In the genomic region with DNA sequence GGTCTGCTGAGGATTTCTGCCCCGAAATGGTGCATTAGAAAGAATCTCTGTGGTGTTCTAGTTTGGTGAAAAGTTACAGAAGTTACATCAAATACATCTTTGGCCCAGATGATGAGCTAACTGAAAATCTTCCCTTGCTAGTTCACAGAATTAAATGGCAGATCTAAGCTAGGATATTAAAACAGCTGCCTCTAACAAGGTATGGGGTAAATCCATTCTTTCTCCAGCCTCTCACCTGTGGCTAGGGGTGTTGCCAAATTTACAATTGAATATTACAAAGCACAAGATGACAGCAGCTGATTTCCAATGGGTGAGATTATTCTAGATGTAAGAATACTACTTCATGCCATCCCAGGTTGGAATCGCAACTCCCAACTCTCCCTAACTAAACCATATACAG, we compare ENCODE assay signal across 8 mouse cellular contexts. TPM values are rescaled to one million over a fixed set of nuclear protein-coding genes. Genes with fewer than 3 reads are reported as not detected.
DNase-seq lines count a peak whose midpoint lies in the region; ATAC-seq lines count a peak whose summit lies in the region.

Cul1 (plus strand) TSS at position 301 of the 400 bp plus-strand sequence.

- intact Hi-C loops in left cerebral cortex, postnatal 4 days (cut with DNase I) = loop anchor here (5.0 kb wide), 1 partner anchor 136 kb away; no protein-coding TSS in a partner anchor

- H3K4me2 ChIP-seq in embryonic facial prominence, embryonic 14.5 days (ENCODE audit: low read depth, low read length) = peak within 1 kb of the TSS; percentile 69
- peak within 1 kb of the TSS; percentile 87 for H3K4me2 ChIP-seq in heart, embryonic 16.5 days (ENCODE audit: low read depth, low read length)
- peak within 1 kb of the TSS; percentile 78 for H3K4me2 ChIP-seq in neural tube, embryonic 13.5 days

- no peak for ATAC-seq in embryonic facial prominence, embryonic 14.5 days (ENCODE audit: low read depth)
- no peak for ATAC-seq in heart, embryonic 16.5 days (replicated peaks; ENCODE audit: extremely low read depth, insufficient read depth, low FRiP score)
- ATAC-seq in neural tube, embryonic 13.5 days (ENCODE audit: low read depth) = no peak

- peak within 1 kb of the TSS; percentile 99 for H3K9ac ChIP-seq in embryonic facial prominence, embryonic 14.5 days (ENCODE audit: low read depth, low read length)
- H3K9ac ChIP-seq in heart, embryonic 16.5 days (ENCODE audit: low read length) = peak within 1 kb of the TSS; percentile 100
- H3K9ac ChIP-seq in neural tube, embryonic 13.5 days = peak within 1 kb of the TSS; percentile 99

- H3K27ac ChIP-seq in embryonic facial prominence, embryonic 14.5 days (replicated peaks; ENCODE audit: low read depth, low read length) = peak within 1 kb of the TSS; percentile 97
- H3K27ac ChIP-seq in heart, embryonic 16.5 days (ENCODE audit: low read length) = peak within 1 kb of the TSS; percentile 97
- peak within 1 kb of the TSS; percentile 98 for H3K27ac ChIP-seq in neural tube, embryonic 13.5 days (replicated peaks)

- peaks cover 26% of the 10 kb centered on the region for H3K4me1 ChIP-seq in embryonic facial prominence, embryonic 14.5 days (ENCODE audit: control insufficient read depth, insufficient read depth, low read length)
- H3K4me1 ChIP-seq in heart, embryonic 16.5 days (ENCODE audit: control insufficient read depth, insufficient read depth, low read length) = peaks cover 15% of the 10 kb centered on the region
- H3K4me1 ChIP-seq in neural tube, embryonic 13.5 days (replicated peaks) = peaks cover 32% of the 10 kb centered on the region

- peak; percentile 2 for DNase-seq in spleen, adult 12 weeks (ENCODE audit: low spot score)
- DNase-seq in spleen, postnatal 10 days (ENCODE audit: low spot score in 2 of 2) = no peak
- DNase-seq in embryonic facial prominence, embryonic 14.5 days (ENCODE audit: low spot score) = no peak
- DNase-seq in left cerebral cortex, postnatal 4 days = no peak
- DNase-seq in adipocyte (ENCODE audit: low spot score) = no peak
- no peak for DNase-seq in lung, postnatal 10 days

- peak within 1 kb of the TSS; percentile 98 for H3K4me3 ChIP-seq in embryonic facial prominence, embryonic 14.5 days (ENCODE audit: low read depth, low read length)
- H3K4me3 ChIP-seq in heart, embryonic 16.5 days (ENCODE audit: low read length) = peak within 1 kb of the TSS; percentile 97
- peak within 1 kb of the TSS; percentile 98 for H3K4me3 ChIP-seq in neural tube, embryonic 13.5 days

- no peaks in the 10 kb centered on the region for H3K27me3 ChIP-seq in embryonic facial prominence, embryonic 14.5 days (replicated peaks; ENCODE audit: control insufficient read depth, insufficient read depth, low read length)
- H3K27me3 ChIP-seq in heart, embryonic 16.5 days (ENCODE audit: control insufficient read depth, insufficient read depth, low read length) = no peaks in the 10 kb centered on the region
- no peaks in the 10 kb centered on the region for H3K27me3 ChIP-seq in neural tube, embryonic 13.5 days

- 42% methylated on average over 2 of the region's 2 CpGs for WGBS in embryonic facial prominence, embryonic 14.5 days
- 41% methylated on average over 2 of the region's 2 CpGs for WGBS in heart, embryonic 16.5 days
- WGBS in neural tube, embryonic 13.5 days = 39% methylated on average over 2 of the region's 2 CpGs

- H3K9me3 ChIP-seq in embryonic facial prominence, embryonic 14.5 days (ENCODE audit: control insufficient read depth, low read length) = no peaks in the 10 kb centered on the region
- H3K9me3 ChIP-seq in heart, embryonic 16.5 days (replicated peaks; ENCODE audit: control insufficient read depth, low read length) = no peaks in the 10 kb centered on the region
- no peaks in the 10 kb centered on the region for H3K9me3 ChIP-seq in neural tube, embryonic 13.5 days

- H3K36me3 ChIP-seq in embryonic facial prominence, embryonic 14.5 days (ENCODE audit: control insufficient read depth, insufficient read depth, low read length) = no peaks in the 10 kb centered on the region
- no peaks in the 10 kb centered on the region for H3K36me3 ChIP-seq in heart, embryonic 16.5 days (ENCODE audit: control insufficient read depth, insufficient read depth)
- no peaks in the 10 kb centered on the region for H3K36me3 ChIP-seq in neural tube, embryonic 13.5 days

RNA-seq across cellular contexts. Expression of gene Cul1, which starts in this region (rescaled TPM):
- polyA plus RNA-seq in embryonic facial prominence, embryonic 14.5 days (2014; fragmentation: Nextera tagmentation; extraction: Ambion mirVana) = 132 and 142 TPM in 2 replicates
- polyA plus RNA-seq in heart, embryonic 16.5 days (2015; fragmentation: Nextera tagmentation; extraction: Ambion mirVana) = 89.8 and 100.0 TPM in 2 replicates
- 100 to 1,000 TPM; 125 to 126 TPM for total RNA-seq in left cerebral cortex, postnatal 4 days (2021)
- polyA plus RNA-seq in neural tube, embryonic 13.5 days (2015; fragmentation: Nextera tagmentation; extraction: Ambion mirVana) = 116 and 127 TPM in 2 replicates
